Mouse (Mus musculus): ENCODE results near the gene Stxbp1.

Stxbp1 gene

DNA sequence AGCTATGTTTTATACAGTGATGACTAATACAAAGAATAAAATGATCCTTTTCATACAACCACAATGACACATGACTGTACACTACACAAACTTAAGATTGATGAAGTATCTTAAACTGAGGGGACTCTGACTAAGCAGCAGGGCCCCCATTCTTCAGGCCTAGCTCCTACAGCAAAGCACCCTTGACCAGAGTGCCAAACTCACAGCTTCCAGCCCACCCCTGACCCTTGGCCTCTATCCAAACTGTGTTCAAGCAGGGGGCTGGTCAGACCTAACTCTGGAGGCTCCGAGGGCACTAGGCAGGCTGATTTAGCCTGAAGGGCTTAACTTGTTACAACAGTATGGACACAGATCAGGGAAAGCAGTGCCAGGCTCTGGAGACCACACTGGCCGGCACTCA lies 58.5 kb downstream of the Stxbp1 start:
- DNase-seq (ENCODE audit: low spot score), result no peak

DNA sequence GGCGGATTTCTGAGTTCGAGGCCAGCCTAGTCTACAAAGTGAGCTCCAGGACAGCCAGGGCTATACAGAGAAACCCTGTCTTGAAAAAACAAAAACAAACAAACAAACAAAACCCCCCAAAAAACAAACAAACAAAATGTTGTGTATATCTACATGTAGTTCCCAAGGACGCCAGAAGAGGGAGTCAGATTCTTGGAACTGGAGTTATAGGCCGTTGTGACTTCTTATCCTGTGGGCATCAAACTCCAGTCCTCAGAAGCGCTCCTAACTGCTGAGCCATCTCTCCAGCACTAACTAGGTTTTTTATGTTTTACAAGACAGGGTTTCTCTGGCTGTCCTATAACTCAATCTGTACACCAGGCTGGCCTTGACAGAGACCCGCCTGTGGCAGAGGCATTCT lies 59.9 kb downstream of the Stxbp1 start:
- peak; percentile 35 for DNase-seq (ENCODE audit: low spot score)

DNA sequence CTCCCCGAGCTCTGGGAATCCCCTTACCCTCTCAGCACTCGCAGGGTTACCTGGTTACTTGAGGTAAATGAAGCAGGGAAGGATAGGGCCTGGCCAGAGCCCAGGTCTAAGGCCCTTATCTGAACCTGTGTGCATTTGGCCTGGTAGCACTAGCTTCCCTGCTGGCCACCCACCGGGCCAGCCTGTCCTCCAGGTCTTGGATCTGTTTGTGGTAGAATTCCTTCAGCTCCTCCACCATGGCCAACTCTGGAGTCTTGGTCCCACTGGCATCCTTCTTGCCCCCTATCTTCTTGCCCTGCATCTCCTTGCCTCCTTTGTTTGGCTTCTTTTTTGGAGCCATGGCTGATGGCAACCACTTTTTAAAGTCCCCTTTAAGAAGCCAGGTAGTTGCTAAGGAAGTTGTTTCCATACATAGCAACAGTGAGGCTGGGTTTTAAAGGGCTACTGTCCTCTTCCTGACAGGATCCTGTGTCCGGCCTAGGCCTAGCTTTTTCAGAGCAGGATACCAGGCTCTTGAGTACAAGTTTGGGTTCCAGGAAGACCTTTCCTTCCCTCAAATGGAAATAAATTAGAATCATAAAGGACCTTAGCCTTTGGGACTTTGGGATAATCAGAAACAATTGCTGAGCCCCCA lies 62.9 kb downstream of the Stxbp1 start, which contains the start of gene Cfap157:
Cfap157 (minus strand) TSS at position 381 of the 634 bp plus-strand sequence.
- DNase-seq (ENCODE audit: low spot score), result no peak

DNA sequence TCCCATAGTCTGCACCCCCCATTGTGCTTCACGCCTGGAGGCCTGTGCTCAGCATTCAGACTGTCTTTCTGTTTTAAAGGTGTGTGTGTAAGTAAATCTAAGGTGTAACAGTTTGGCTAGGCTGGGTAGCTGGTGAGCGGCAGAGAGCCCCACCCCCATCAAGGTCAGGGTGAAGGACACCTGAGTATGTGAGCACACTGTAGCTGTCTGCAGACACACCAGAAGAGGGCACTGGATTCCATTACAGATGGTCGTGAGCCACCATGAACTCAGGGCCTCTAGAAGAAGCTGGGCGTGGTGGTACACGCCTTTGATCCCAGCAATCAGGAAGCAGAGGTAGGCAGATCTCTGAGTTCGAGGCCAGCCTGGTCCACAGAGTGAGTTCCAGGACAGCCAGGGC lies 65.3 kb downstream of the Stxbp1 start:
- DNase-seq (ENCODE audit: low spot score), result no peak

DNA sequence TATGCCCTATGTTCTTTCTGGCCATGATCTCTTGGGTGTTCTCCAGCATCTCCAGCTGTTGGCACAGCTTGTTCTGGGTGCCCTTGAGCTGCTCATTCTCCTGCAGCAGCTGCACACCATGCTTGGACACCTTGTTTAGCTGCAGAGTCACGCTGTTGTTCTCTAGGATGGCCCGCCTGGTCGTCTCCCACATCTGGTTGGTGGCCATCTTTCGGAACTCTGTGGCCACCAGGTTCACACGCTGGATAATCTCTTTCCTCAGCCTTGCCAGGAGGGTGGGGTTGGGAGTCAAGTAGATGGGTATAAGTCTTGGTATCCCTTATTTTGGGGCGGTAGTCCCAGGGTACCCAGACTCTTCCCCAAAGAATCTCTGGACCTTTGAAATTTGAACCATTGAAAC lies 67.3 kb downstream of the Stxbp1 start:
- DNase-seq (ENCODE audit: low spot score), result no peak

DNA sequence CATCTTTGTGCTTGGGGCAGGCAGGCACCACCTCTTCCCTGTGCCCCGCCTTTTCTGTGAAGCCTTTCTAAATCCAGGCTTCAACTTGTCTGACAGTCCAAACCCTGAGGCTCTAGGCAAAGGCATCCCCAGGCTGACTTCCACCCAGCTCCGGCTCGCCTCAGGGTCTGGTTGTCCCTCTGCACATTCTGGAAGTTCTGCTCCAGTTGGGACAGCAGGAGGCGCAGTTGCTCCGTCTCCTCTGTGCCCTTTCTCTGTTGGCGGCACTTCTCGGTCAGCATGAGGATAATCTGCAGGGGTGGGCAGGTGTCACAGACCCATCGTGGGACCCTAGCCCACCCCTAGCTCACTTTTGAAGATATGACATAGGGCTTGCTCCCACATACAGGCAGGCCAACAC lies 67.9 kb downstream of the Stxbp1 start:
- DNase-seq (ENCODE audit: low spot score), result peak; percentile 83

DNA sequence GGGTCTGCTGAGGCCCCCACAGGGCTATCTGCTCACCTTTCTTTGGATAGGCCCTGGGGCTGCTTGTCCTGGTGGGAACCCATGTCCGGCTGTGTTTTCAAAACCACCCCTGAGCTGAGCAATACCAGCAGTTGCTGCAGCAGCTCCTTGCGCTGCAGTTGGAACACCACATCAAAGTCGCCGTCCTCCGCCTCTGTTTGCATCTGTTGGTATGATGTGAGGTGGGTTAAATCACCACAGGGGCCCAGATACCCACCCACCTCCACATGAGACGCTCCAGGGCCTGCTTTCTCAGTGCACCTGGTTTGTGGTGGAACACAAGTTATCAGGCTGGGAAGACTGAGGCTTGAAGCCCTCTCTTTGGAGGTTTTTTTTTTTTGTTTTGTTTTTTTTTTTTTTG lies 69.0 kb downstream of the Stxbp1 start:
- no peak for DNase-seq (ENCODE audit: low spot score)

DNA sequence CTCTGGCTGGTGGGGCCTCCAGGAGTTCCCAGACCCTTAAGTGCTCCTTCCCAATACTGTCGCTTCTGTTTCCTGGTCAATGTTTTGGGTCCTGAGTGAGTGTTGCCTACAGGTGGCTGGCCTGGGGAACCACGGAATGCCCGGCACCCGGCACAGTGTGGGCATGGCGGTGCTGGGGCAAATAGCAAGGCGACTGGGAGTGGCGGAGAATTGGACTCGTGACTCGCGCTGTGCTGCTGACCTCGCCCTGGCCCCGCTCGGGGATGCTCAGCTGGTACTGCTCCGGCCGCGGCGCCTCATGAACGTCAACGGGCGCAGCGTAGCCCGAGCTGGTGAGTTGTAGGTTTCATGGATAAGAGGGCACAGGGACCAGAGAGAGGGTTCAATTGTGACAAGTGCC lies 70.9 kb downstream of the Stxbp1 start:
- peak; percentile 38 for DNase-seq (ENCODE audit: low spot score)

DNA sequence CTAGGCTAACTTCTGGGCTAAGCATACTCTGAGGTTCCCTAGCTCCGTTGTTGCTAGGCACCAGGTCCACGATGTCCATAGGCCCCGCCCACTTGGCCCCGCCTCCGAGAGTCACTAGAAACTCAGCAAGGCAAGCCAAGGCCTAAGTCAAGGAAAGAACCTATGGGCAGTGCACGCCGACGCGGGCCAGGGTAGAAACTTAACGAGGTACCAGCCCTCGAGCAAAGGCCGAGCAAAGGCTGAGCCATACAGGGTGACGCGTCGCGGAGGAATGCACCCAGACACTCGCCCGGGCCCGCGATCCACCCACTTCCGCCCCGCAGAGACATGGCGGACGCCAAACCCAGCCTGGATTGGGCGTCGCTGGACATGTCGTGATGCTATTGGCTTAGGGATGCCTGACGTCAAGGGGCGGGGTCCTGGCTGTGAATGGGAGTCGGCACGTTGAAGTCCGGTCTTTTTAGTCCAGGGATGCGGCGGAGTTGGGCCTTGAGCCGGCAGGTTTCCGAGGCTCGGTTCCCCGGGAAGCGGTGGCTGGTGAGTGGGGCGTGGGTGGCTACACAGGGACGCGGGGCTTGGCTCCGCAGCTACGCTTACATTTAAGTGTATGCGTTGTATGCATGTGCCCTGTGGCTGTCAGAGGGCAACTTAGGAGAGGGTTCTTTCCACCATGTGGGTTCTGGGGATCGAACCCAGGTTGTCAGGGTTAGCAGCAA lies 71.5 kb downstream of the Stxbp1 start, which contains the start of the genes Ttc16 and Ptrh1:
Ttc16 (minus strand) TSS at position 275 of the 716 bp plus-strand sequence.
Ptrh1 (plus strand) TSS at position 428 of the 716 bp plus-strand sequence.
- peak; percentile 99 for DNase-seq (ENCODE audit: low spot score)

DNA sequence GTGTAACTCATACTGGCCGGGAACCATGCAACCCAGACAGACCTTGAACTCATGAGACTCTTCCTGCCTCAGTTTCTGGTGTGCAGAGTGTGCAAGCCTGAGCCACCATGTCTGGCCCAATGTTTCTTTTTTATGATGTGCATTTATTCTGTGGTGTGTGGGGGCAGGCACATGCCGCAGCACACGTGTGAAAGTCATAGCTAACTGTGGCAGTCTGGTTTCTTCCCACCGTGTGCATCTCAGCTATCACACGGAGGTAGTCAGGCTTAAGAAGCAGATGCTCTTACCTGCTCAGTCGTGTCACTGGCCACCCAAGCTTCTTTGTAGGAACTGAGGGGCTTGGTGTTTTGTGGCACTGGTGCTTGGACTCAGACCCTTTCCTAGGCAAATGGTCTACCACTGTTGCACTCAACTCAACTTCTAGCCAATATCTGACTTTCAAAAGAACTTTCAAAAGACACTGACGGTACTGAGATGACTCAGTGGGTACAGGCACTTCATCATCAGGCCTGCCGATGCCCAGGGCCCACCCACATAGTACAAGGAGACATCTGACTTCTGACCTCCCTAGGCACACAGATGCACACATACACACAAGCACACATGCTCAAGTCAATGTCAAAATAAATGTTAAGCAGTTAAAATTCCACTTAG lies 74.3 kb downstream of the Stxbp1 start:
- no peak for DNase-seq (ENCODE audit: low spot score)

DNA sequence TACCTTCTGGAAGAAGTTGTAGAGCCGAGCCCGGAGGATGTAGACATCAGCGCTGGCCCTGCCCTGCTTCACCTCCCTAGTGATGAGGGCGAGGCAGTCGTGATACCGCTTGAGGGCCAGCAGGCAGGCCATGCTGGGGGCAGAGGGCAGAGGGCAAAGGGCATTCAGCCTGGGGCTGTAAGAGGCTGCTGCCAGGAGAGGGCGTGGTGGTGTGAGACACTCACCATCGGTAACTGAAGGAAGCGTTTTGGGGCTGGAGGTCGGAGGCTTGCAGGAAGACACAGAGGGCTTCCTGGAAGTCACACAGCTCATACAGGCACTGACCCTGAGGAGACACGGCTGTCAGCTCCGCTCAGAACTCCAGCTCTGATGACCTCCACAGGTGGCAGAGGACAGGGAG lies 75.2 kb downstream of the Stxbp1 start:
- peak; percentile 39 for DNase-seq (ENCODE audit: low spot score)

DNA sequence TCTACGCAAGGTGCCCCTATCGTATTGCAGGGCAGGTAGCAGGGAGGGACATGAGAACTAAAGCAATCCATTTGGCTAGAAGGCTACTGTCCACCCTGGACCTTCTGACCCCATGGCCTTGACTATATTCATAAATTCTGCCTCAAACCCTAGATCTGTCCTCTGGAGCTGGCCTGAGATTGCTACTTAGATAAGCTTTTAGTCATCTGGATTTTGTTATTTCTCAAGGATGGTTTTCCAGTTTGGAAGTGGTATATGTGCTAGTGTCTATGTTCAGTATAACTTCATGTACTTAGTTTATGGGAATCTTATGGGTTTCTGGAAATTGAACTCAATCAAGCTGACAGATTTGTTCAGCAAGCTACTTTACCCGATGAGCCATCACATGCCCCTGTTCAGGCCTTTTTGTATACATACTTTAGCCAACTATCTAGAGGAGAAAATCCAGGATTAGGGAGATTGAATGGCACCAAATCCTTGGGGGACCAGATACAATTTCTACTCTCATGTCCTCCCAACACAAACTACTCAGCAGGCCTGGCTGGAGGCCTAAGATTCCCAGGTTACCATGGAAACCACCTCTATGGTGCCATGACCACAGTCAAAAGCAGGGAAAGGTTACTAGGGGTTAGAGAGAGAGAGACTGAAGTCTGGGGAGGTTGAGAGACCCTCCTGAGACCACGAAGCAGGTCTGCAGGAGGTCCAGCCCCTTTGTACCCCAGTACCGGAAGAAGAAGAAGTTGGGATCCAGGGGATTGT lies 77.5 kb downstream of the Stxbp1 start:
- peak; percentile 60 for DNase-seq (ENCODE audit: low spot score)

DNA sequence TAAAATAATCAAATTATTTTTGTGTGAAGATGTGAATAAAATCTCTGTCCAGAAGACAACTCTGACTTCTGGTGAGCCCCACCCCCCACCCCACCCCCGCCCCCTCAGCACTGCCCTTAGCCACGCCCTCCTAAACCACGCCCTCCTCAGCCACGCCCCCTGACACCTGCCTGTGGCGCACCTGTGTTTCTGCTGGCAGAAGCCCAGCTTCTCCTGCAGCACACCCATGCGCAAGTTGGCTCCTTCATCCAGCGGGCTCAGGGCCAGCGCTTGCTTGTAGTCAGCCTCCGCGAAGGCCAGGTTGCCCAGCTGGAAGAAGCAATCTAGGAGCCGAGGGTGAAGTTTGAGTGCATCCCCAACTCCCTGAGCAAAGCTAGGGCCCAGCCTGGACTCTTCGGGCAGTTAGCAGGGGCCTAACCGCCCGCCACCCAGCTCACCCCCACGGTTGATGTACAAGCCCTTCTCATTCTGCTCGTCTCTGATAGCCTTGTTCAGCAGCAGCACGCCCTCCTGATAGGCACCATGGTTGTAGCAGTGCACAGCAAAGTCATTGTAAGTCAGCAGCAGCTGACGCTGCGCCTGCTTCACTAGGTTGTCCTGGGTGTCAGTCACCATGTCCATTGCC lies 78.3 kb downstream of the Stxbp1 start:
- DNase-seq (ENCODE audit: low spot score), result no peak

DNA sequence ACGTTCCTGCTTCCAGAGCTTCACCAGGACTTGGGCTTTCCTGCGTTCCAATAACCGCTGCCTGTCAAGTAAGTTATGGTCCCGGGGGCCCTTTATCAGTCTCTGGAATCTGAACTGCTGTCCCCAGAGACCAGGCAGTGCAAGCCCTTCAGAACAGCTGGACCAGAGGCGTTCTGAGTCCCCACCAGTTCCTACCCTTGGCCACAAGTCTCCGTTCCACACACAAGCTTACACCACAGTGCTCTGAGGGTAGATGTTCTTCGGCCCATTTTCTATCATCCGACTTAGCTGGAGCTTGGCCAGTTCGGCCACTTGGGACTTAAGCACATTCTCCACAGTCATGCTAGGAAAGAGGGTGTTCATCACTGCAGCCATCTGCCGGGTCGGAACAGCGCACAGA lies 79.8 kb downstream of the Stxbp1 start:
- no peak for DNase-seq (ENCODE audit: low spot score)

DNA sequence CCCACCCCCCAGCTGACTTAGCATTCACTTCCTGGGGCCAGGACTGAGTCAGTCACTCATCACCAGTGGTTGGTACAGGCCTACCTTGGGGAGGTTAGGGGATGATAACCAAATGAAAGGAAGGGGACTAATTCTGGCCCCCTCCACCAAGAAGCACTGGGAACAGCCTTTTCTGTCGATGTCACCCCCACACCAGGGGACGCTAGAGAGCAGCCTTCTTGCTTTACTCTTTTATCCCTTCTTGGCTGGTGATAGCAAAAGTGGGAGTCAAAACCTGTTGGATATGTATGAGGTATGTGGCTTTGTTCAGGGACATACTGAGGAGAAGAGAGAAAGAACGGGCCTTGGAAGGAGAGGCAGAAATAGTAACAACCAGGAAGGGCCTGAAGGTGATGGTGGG lies 83.7 kb downstream of the Stxbp1 start:
- no peak for DNase-seq (ENCODE audit: low spot score)

DNA sequence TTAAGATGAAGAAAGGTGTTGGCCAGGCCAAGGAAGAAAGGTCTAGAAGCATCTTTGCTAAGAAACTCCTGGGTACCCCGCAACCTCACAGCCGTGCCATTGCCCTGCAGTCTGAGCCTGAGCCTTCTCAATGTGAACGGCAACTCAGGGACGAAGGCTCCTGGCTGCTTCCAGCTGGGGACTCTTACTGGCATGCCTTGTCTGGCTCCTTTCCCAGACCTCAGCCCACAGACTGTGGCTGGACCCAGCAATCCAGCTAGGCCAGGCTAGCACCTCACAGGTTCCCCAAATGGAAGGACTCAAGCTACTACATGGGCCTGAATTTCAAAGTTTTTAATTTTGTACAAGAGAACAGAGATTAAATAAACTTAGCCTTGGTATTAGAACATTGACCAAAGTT lies 85.2 kb downstream of the Stxbp1 start:
- no peak for DNase-seq (ENCODE audit: low spot score)

DNA sequence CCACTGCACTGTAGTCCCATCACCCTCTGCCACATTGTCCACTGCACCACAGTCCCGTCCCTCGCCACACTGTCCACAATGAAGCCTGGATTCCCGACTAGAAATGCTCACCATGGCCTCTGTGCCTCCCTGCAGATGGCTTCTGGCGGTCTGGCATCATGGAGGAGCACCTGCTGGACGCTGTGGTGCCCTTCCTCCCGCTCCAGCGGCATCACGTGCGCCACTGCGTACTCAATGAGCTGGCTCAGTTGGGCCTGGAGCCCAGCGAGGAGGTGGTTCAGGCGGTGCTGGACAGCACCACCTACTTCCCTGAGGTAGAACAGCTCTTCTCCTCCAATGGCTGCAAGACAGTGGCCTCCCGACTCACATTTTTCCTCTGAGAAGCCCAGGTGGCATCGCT lies 85.7 kb downstream of the Stxbp1 start:
- DNase-seq (ENCODE audit: low spot score), result no peak

DNA sequence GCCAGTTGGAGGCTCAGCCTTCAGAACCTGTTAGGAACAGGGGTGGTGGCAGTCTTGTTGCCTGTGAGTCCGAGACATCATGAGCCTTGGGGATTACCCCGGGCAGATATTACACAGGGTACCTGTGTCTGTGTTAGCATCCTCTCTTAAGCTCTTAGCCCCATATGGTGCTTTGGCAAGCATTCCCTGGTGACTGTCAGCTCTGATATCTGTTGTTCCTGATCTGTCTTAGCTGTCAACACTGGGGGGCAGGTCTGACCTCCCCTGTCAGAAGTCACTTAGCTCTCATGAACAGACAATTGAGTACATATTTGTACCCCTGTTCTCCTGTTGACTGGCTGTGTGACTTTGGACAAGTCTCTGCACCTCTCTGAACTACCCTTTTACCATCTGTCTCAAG lies 88.0 kb downstream of the Stxbp1 start:
- no peak for DNase-seq (ENCODE audit: low spot score)

DNA sequence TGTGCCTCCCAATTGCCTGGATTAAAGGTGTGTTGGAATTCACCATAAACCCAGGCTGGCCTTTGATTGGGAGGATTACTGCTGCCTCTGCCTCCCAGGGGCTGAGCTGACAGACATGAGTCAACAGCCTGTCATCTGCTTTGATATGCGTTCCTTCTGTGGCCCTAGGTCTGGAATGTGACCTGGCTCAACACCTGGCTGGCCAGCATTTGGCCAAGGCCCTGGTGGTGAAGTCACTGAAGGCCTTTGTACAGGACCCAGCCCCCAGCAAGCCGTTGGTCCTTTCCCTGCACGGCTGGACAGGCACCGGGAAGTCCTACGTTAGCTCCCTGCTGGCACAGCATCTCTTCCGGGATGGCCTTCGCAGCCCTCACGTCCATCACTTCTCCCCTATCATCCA lies 88.5 kb downstream of the Stxbp1 start:
- DNase-seq (ENCODE audit: low spot score), result no peak

DNA sequence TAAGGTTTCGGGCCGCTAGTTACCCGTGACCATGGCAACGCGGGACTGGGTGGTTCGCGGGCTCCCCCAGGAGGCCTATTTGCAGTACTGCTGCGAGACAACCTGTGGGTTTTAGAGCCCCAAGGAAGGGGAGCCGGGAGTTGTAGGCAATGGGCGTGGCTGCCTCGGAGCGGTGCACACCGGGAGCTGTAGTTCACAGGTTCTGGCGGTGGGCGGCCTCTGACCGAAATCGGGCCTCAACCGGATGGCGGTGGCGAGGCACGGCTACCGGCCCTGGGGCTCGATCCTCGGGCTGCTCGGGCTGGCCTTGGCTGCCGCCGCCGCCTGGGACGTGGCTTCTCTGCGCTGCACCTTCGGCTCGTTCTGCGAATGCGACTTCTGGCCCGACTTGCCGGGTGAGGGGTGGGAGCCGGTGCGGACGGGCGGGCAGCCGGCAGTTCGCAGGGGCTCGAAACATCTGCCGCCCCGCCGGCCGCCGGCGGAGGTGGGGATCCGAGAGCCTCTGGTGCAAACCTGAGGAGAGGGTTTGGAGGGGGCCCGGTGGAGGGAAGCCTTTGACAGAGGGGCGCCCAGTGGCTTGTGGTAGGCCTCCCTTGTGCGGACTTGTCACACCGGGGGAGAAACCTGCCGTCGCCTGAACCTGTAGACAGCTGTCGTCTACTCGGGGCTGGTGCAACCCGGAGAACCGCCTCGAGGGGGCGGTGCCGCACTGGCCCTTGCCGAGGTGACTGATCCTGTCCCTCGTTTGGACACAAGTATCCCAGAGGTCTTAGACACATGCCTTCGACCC lies 89.8 kb downstream of the Stxbp1 start, which contains the start of gene Tor2a:
Tor2a (plus strand) TSS at position 179 of the 790 bp plus-strand sequence.
- DNase-seq (ENCODE audit: low spot score), result peak; percentile 99

DNA sequence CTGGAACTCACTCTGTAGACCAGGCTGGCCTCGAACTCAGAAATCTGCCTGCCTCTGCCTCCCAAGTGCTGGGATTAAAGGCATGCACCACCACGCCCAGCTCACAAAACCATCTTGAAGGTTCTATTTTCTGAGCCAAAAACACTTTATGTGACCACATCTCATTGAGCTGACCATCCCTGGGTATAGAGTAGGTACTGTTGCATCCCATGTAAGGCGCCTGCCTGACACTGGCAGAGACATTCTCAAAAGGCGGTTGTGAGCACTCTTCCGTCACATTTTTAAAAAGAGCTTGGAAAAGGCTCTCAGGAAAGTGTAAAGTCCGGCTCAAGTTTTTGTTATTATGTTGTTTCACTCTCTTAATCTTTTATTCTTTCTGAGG lies 90.4 kb downstream of the Stxbp1 start:
- no peak for DNase-seq (ENCODE audit: low spot score)
